Mouse (Mus musculus): ENCODE results near the gene Zfp358. TPM values are rescaled to one million over a fixed set of nuclear protein-coding genes. Genes with fewer than 3 reads are reported as not detected.

Zfp358 gene
- polyA plus RNA-seq (2011; ENCODE audit: insufficient read depth, insufficient read length, low read depth, missing spikeins): 15.5 and 17.7 TPM in 2 replicates

DNA sequence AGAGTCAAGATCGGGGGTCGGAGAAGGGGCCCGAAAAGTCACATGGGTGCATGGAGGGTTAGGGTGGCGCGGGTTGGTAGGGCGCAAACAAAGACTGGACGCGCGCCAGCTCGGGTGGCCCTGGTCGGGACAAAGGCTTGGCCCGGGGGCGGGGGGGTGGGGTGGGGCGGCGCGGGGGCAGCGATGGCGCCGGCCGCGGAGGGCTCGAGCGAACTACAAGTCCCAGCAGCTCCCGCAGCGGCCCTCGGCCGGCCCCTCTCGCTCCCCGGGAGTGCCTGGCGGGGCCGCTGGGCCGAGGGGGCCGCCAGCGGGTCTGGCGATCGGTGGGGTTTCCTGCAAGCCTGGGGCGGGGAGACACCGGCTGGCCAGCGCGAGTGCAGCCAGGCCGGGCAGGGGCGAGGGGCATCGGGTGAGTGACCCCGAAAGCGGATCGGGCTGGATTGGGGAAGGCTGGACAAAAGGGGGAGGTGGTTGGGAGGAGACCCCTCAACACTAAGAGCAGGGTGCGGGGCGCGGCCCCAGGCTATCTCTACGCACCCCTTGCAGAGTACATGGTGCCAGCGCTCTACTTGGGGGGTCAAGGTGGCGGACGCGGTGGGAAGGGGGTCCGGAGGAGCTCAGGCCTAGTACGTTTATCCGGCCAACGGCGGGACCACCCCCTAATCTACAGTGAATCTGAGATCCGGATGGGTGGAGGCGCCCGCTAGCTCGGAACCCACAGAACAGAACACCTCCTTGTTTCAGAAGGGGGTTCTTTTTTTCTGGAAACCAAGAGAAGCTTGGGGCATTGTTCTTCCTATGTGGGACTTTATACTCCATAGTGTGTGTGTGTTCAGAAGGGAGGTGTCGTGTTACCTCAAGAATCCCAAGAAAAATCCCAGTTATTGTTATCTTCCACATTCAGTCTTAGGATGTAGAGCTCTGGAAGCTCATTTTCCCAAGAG, at the start of gene Zfp358:
Gene Zfp358, plus strand, starts transcription at position 238 of the 944 bp plus-strand sequence.
- H3K36me3 ChIP-seq (ENCODE audit: control insufficient read depth, insufficient read depth, low read length, poor library complexity, severe bottlenecking): no peaks in the 10 kb centered on the region
- no peaks in the 10 kb centered on the region for H3K27me3 ChIP-seq (ENCODE audit: control insufficient read depth, insufficient read depth, low read length, poor library complexity, severe bottlenecking)
- peak within 1 kb of the TSS; percentile 92 for H3K4me3 ChIP-seq (ENCODE audit: low read depth, low read length)
- no peaks in the 10 kb centered on the region for H3K4me1 ChIP-seq (ENCODE audit: control insufficient read depth, insufficient read depth, low read length)
- TF ChIP-seq POLR2A (IDR thresholded peaks at IDR 0.05; ENCODE audit: insufficient read depth, low read length): peak; percentile 11
- TF ChIP-seq EP300 (IDR thresholded peaks at IDR 0.05; ENCODE audit: insufficient read depth, low read depth, low read length): no peak
- no peak for TF ChIP-seq CTCF (IDR thresholded peaks at IDR 0.05; ENCODE audit: low read depth, low read length)
- H3K27ac ChIP-seq (ENCODE audit: insufficient read depth, low read length): no peak within 1 kb of the TSS
- H3K9ac ChIP-seq (ENCODE audit: low read depth, poor library complexity, severe bottlenecking): peak within 1 kb of the TSS; percentile 92
- H3K9me3 ChIP-seq (replicated peaks; ENCODE audit: control insufficient read depth, insufficient read depth, low read length, poor library complexity, severe bottlenecking): no peaks in the 10 kb centered on the region

DNA sequence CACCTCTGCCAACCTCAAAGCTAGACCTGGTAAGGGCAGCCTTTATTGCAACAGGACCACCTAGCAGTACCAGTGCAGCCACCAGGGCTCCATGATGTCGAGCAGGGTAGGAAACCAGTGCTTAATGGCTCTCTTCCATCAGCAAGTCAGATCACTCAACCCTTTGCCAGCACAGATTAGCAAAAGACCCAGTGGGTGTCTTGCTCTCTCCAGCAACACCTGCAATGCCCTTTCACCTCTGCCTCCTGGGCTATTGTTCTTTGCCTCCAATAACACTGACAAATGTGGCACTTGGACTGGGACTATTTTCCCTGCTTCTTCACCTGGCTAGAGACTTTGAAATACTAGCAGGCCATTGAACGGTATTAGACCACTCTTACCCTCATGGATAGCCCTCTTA, 43.7 kb upstream of the Zfp358 start:
- peaks cover 3% of the 10 kb centered on the region; the same call in 1 of the 2 replicates for H3K9me3 ChIP-seq (replicated peaks; ENCODE audit: control insufficient read depth, insufficient read depth, low read length, poor library complexity, severe bottlenecking)
- H3K4me1 ChIP-seq (ENCODE audit: control insufficient read depth, insufficient read depth, low read length): no peaks in the 10 kb centered on the region
- TF ChIP-seq CTCF (IDR thresholded peaks at IDR 0.05; ENCODE audit: low read depth, low read length) (no peak), EP300 (IDR thresholded peaks at IDR 0.05; ENCODE audit: insufficient read depth, low read depth, low read length) (no peak), POLR2A (IDR thresholded peaks at IDR 0.05; ENCODE audit: insufficient read depth, low read length) (no peak)
- H3K27ac ChIP-seq (ENCODE audit: insufficient read depth, low read length): no peak overlapping the region
- H3K27me3 ChIP-seq (ENCODE audit: control insufficient read depth, insufficient read depth, low read length, poor library complexity, severe bottlenecking): no peaks in the 10 kb centered on the region
- no peak overlapping the region for H3K4me3 ChIP-seq (ENCODE audit: low read depth, low read length)
- peaks cover 61% of the 10 kb centered on the region for H3K36me3 ChIP-seq (ENCODE audit: control insufficient read depth, insufficient read depth, low read length, poor library complexity, severe bottlenecking)
- no peak overlapping the region for H3K9ac ChIP-seq (ENCODE audit: low read depth, poor library complexity, severe bottlenecking)

DNA sequence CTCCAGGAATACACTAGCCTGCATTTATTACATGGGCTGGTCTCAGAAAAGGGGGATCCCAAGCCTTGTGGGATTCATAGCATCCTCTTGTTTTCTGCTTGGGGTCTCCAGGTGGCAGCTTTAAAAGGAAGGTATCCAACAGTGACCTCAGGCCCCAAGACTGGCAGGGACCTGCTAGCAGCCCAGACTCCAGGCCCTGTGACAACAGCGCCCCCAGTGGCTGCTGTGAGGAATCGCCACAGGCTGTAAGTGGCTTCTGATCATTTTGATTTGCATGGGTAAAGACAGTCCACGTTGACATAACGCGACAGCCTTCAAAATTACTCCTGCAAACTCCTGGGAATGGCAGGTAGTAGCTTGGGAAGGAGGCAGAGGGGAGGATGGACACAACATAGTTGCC, 42.3 kb upstream of the Zfp358 start:
- Histone ChIP-seq H3K9ac (ENCODE audit: low read depth, poor library complexity, severe bottlenecking) (no peak overlapping the region), H3K27me3 (ENCODE audit: control insufficient read depth, insufficient read depth, low read length, poor library complexity, severe bottlenecking) (no peaks in the 10 kb centered on the region), H3K9me3 (replicated peaks; ENCODE audit: control insufficient read depth, insufficient read depth, low read length, poor library complexity, severe bottlenecking) (peaks cover 3% of the 10 kb centered on the region; the same call in 1 of the 2 replicates), H3K4me3 (ENCODE audit: low read depth, low read length) (no peak overlapping the region), H3K36me3 (ENCODE audit: control insufficient read depth, insufficient read depth, low read length, poor library complexity, severe bottlenecking) (peaks cover 72% of the 10 kb centered on the region), H3K4me1 (ENCODE audit: control insufficient read depth, insufficient read depth, low read length) (no peaks in the 10 kb centered on the region), H3K27ac (ENCODE audit: insufficient read depth, low read length) (no peak overlapping the region)
- TF ChIP-seq CTCF (IDR thresholded peaks at IDR 0.05; ENCODE audit: low read depth, low read length): peak; percentile 97
- no peak for TF ChIP-seq POLR2A (IDR thresholded peaks at IDR 0.05; ENCODE audit: insufficient read depth, low read length)

DNA sequence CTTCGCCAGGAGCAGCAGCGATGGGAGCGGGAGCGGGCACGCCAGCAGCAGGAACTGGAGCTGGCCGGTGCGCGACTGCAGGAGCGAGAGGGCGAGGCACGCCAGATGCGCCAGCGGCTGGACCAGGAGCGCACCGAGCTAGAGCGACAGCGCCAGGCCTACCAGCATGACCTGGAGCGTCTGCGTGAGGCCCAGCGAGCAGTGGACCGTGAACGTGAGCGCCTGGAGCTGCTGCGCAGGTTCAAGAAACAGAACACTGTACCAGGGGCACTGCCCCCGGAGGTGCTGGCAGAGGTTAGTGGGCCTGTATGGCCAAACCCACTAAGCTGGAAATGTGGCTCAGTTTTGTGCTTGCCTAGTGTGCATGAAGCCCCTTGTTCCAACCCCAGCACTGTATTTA, 40.9 kb upstream of the Zfp358 start:
- H3K27ac ChIP-seq (ENCODE audit: insufficient read depth, low read length): no peak overlapping the region
- no peaks in the 10 kb centered on the region for H3K4me1 ChIP-seq (ENCODE audit: control insufficient read depth, insufficient read depth, low read length)
- H3K36me3 ChIP-seq (ENCODE audit: control insufficient read depth, insufficient read depth, low read length, poor library complexity, severe bottlenecking): peaks cover 74% of the 10 kb centered on the region
- peak overlapping the region; percentile 1; the same call in 1 of the 2 replicates for H3K4me3 ChIP-seq (ENCODE audit: low read depth, low read length)
- no peak overlapping the region for H3K9ac ChIP-seq (ENCODE audit: low read depth, poor library complexity, severe bottlenecking)
- no peaks in the 10 kb centered on the region for H3K27me3 ChIP-seq (ENCODE audit: control insufficient read depth, insufficient read depth, low read length, poor library complexity, severe bottlenecking)
- TF ChIP-seq EP300 (IDR thresholded peaks at IDR 0.05; ENCODE audit: insufficient read depth, low read depth, low read length) (no peak), CTCF (IDR thresholded peaks at IDR 0.05; ENCODE audit: low read depth, low read length) (no peak), POLR2A (IDR thresholded peaks at IDR 0.05; ENCODE audit: insufficient read depth, low read length) (no peak)
- H3K9me3 ChIP-seq (replicated peaks; ENCODE audit: control insufficient read depth, insufficient read depth, low read length, poor library complexity, severe bottlenecking): peaks cover 3% of the 10 kb centered on the region; the same call in 1 of the 2 replicates

DNA sequence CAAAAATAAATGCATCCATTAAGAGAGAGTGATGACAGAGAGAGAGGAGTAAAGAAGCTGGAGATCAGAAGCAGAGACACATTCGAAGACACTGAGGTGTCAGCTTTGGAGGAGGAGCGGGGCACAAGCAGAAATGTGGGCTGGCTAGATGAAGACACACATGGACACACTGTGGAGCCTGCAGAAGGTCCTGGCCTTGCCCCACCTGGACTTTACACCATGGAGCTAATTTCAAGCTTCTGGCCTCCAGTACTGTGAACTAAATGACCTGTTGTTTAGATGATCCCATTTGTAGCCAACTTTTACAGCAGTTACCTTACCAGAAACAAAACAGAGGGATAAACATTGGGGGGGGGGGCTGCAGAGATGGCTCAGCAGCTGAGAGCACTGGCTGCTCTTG, 29.7 kb upstream of the Zfp358 start:
- no peak overlapping the region for H3K27ac ChIP-seq (ENCODE audit: insufficient read depth, low read length)
- TF ChIP-seq POLR2A (IDR thresholded peaks at IDR 0.05; ENCODE audit: insufficient read depth, low read length): no peak
- TF ChIP-seq CTCF (IDR thresholded peaks at IDR 0.05; ENCODE audit: low read depth, low read length): no peak
- no peak for TF ChIP-seq EP300 (IDR thresholded peaks at IDR 0.05; ENCODE audit: insufficient read depth, low read depth, low read length)
- no peaks in the 10 kb centered on the region for H3K36me3 ChIP-seq (ENCODE audit: control insufficient read depth, insufficient read depth, low read length, poor library complexity, severe bottlenecking)
- H3K27me3 ChIP-seq (ENCODE audit: control insufficient read depth, insufficient read depth, low read length, poor library complexity, severe bottlenecking): no peaks in the 10 kb centered on the region
- H3K4me1 ChIP-seq (ENCODE audit: control insufficient read depth, insufficient read depth, low read length): no peaks in the 10 kb centered on the region
- no peaks in the 10 kb centered on the region for H3K9me3 ChIP-seq (replicated peaks; ENCODE audit: control insufficient read depth, insufficient read depth, low read length, poor library complexity, severe bottlenecking)
- H3K4me3 ChIP-seq (ENCODE audit: low read depth, low read length): no peak overlapping the region
- no peak overlapping the region for H3K9ac ChIP-seq (ENCODE audit: low read depth, poor library complexity, severe bottlenecking)

DNA sequence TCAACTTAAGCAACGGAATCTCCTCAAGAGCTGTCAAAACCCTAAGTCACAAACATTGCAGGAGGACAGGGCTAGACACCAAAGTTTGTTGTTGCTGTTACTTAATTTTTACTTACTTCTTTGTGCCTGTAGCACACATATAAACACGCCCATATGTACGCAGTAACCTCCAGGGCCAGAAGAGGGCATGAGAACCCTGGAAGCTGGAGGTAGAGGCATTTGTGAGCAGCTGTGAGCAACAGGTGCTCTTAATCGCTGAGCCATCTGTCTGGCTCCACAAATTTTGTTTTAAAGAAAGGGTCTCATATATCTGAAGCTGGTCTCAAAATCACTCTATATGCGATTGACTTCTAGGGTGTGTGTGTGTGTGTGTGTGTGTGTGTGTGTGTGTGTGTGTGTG, 28.6 kb upstream of the Zfp358 start:
- no peaks in the 10 kb centered on the region for H3K27me3 ChIP-seq (ENCODE audit: control insufficient read depth, insufficient read depth, low read length, poor library complexity, severe bottlenecking)
- TF ChIP-seq POLR2A (IDR thresholded peaks at IDR 0.05; ENCODE audit: insufficient read depth, low read length) (no peak), CTCF (IDR thresholded peaks at IDR 0.05; ENCODE audit: low read depth, low read length) (peak; percentile 57)
- H3K9ac ChIP-seq (ENCODE audit: low read depth, poor library complexity, severe bottlenecking): no peak overlapping the region
- no peak overlapping the region for H3K27ac ChIP-seq (ENCODE audit: insufficient read depth, low read length)
- H3K9me3 ChIP-seq (replicated peaks; ENCODE audit: control insufficient read depth, insufficient read depth, low read length, poor library complexity, severe bottlenecking): no peaks in the 10 kb centered on the region
- H3K4me3 ChIP-seq (ENCODE audit: low read depth, low read length): no peak overlapping the region
- H3K36me3 ChIP-seq (ENCODE audit: control insufficient read depth, insufficient read depth, low read length, poor library complexity, severe bottlenecking): no peaks in the 10 kb centered on the region
- no peaks in the 10 kb centered on the region for H3K4me1 ChIP-seq (ENCODE audit: control insufficient read depth, insufficient read depth, low read length)
